Mouse (Mus musculus) testis, adult 2 months (tissue): ENCODE measurements at regions not wholly inside any gene's neighbourhood (a gene's known extent, or its start where the extent isn't known, plus 50 kb on each side); places are given as distances from the start of the nearest gene placed in this dataset.

Experiments
- CTCF ChIP-seq: fragments of 200-500 bp; IDR thresholded peaks from 2 replicates; pipeline ENCODE4 v1.5.1; 2012; ENCODE audit warnings: low read depth, mild to moderate bottlenecking, inconsistent platforms, low read length, moderate library complexity; ENCODE audit not compliant: control insufficient read depth, insufficient read depth, insufficient replicate concordance
- POLR2A ChIP-seq: fragments of 200-500 bp; IDR thresholded peaks from 2 replicates; pipeline ENCODE4 v1.6.1; 2012; ENCODE audit warnings: low read depth, mild to moderate bottlenecking, inconsistent platforms, low read length, moderate library complexity; ENCODE audit not compliant: control insufficient read depth

DNA sequence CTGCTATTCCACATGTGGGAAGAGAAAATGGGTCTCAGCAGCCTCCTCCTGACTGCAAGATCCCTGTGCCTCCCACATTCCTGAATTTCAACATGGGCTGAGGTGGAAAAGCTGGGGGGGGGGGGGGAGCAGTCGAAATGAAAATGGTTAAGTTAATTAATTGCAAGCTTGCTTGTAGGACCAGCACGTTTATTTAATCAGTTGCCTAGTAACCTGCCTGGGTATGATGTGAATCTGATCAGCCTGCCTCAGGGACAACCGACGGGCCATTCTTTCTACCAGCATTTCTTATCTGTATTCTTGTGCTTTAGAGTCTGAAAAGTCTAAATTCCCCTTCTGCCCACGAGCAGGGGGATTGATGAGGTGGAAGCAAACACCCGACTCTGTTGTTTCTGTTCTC, 569.9 kb upstream of the Nox3 start:
- TF ChIP-seq CTCF (no peak), POLR2A (no peak)
